Mouse (Mus musculus) liver, embryonic 16.5 days (tissue): ENCODE measurements around the gene Usp43. TPM values are rescaled to one million over a fixed set of nuclear protein-coding genes. Genes with fewer than 3 reads are reported as not detected.

Experiments
- ATAC-seq: fragments of 200-750 bp; cut with Nextera tagmentation; 2 replicates; pipeline ENCODE4 v1.8.0; 2017; ENCODE audit warnings: low read depth, mild to moderate bottlenecking, moderate number of reproducible peaks, moderate library complexity
- H3K27ac ChIP-seq: fragments of 300-500 bp; sonication (generic); 2 replicates; pipeline ENCODE4 v1.5.1; 2014; ENCODE audit warnings: mild to moderate bottlenecking, low read length
- H3K27me3 ChIP-seq: fragments of 300-500 bp; sonication (generic); 2 replicates; pipeline ENCODE4 v1.6.1; 2014; ENCODE audit warnings: low read depth, low read length, mixed read lengths; ENCODE audit not compliant: control insufficient read depth, insufficient read depth
- H3K36me3 ChIP-seq: fragments of 300-500 bp; sonication (generic); 2 replicates; pipeline ENCODE4 v1.6.1; 2014; ENCODE audit warnings: mild to moderate bottlenecking; ENCODE audit not compliant: control insufficient read depth, insufficient read depth
- H3K4me1 ChIP-seq: fragments of 300-500 bp; sonication (generic); 2 replicates; pipeline ENCODE4 v1.6.1; 2014; ENCODE audit warnings: low read depth, low read length, mixed read lengths; ENCODE audit not compliant: control insufficient read depth
- H3K4me2 ChIP-seq: fragments of 300-500 bp; sonication (generic); 2 replicates; pipeline ENCODE4 v1.6.1; 2014; ENCODE audit warnings: low read depth, low read length, mixed read lengths
- H3K4me3 ChIP-seq: fragments of 300-500 bp; sonication (generic); 2 replicates; pipeline ENCODE4 v1.5.1; 2014; ENCODE audit warnings: low read depth, mild to moderate bottlenecking, low read length
- H3K9ac ChIP-seq: fragments of 300-500 bp; sonication (generic); 2 replicates; pipeline ENCODE4 v1.6.1; 2014; ENCODE audit warnings: low read depth, low read length
- H3K9me3 ChIP-seq: fragments of 300-500 bp; sonication (generic); replicated peaks from 2 replicates; pipeline ENCODE4 v1.6.1; 2016; ENCODE audit warnings: low read length; ENCODE audit not compliant: control insufficient read depth
- WGBS: fragments of 180-500 bp; shearing (Covaris S2); extraction: QIAGEN DNeasy Blood & Tissue Kit; methylation state at CpG from one replicate; pipeline ENCODE4 v1.1.7; 2014; ENCODE audit not compliant: insufficient replicate concordance; 5-methylcytosine and 5-hydroxymethylcytosine counted together
- polyA plus RNA-seq: library from polyadenylated mRNA; unstranded; fragments of >200 nt; fragmentation: Nextera tagmentation; extraction: Ambion mirVana; gene quantifications from 2 replicates; pipeline ENCODE4 v1.2.1, GENCODE M21; 2015

The Usp43 gene
- polyA plus RNA-seq = 0.08 TPM in 1 of 2 replicates, not detected in the other

- H3K27me3 ChIP-seq = peaks cover 36% of the 10 kb centered on the region
- peak; percentile 59 for ATAC-seq
- under 1% methylated on average over 60 of the region's 80 CpGs for WGBS
- no peak within 1 kb of the TSS for H3K27ac ChIP-seq
- H3K4me2 ChIP-seq = peak within 1 kb of the TSS; percentile 83
- peak within 1 kb of the TSS; percentile 57 for H3K4me3 ChIP-seq
- H3K4me1 ChIP-seq = no peaks in the 10 kb centered on the region; the same call in 1 of the 2 replicates
- no peak within 1 kb of the TSS for H3K9ac ChIP-seq
- no peaks in the 10 kb centered on the region for H3K9me3 ChIP-seq
- no peaks in the 10 kb centered on the region for H3K36me3 ChIP-seq
These were observed at the start of gene Usp43 for GRCm38 (mm10) chr11:67921827-67922754. Gene Usp43, minus strand, starts transcription at chr11:67922153.

- H3K27me3 ChIP-seq = no peaks in the 10 kb centered on the region
- no peak overlapping the region for H3K9ac ChIP-seq
- H3K4me2 ChIP-seq = 0 out of 2 replicates have a peak overlapping the region, but pooled peaks have one; percentile 87
- H3K4me3 ChIP-seq = no peak overlapping the region
- no peaks in the 10 kb centered on the region for H3K9me3 ChIP-seq
- no peak for ATAC-seq
- no peak overlapping the region for H3K27ac ChIP-seq
- H3K36me3 ChIP-seq = no peaks in the 10 kb centered on the region
- peaks cover 11% of the 10 kb centered on the region; the same call in 1 of the 2 replicates for H3K4me1 ChIP-seq
- 75% methylated on average over 11 of the region's 11 CpGs for WGBS
These were observed 45.9 kb upstream of the Usp43 start for GRCm38 (mm10) chr11:67967831-67968230.

GRCm38 (mm10) chr11:67965905-67966878 is 44.2 kb upstream of the Usp43 start, which contains the start of gene Stx8:
Gene Stx8, plus strand, starts transcription at chr11:67966193.
- Histone ChIP-seq H3K9ac (peak within 1 kb of the TSS; percentile 81), H3K27me3 (no peaks in the 10 kb centered on the region), H3K4me1 (peaks cover 11% of the 10 kb centered on the region; the same call in 1 of the 2 replicates), H3K4me2 (peak within 1 kb of the TSS; percentile 87), H3K9me3 (no peaks in the 10 kb centered on the region), H3K4me3 (peak within 1 kb of the TSS; percentile 89), H3K36me3 (no peaks in the 10 kb centered on the region), H3K27ac (peak within 1 kb of the TSS; percentile 55)
- ATAC-seq = peak; percentile 76
- under 1% methylated on average over 28 of the region's 28 CpGs for WGBS

GRCm38 (mm10) chr11:67965242-67965883 is 43.4 kb upstream of the Usp43 start, which contains the start of gene Cfap52:
Gene Cfap52, minus strand, starts transcription at chr11:67965651.
- WGBS = 7% methylated on average over 15 of the region's 15 CpGs
- ATAC-seq = peak; percentile 58; the same call in 1 of the 2 replicates
- Histone ChIP-seq H3K4me1 (peaks cover 11% of the 10 kb centered on the region; the same call in 1 of the 2 replicates), H3K36me3 (no peaks in the 10 kb centered on the region), H3K27me3 (no peaks in the 10 kb centered on the region), H3K4me3 (peak within 1 kb of the TSS; percentile 89), H3K9ac (peak within 1 kb of the TSS; percentile 81), H3K9me3 (no peaks in the 10 kb centered on the region), H3K4me2 (peak within 1 kb of the TSS; percentile 87), H3K27ac (peak within 1 kb of the TSS; percentile 55)

- WGBS = 61% methylated on average over 6 of the region's 6 CpGs
- H3K27me3 ChIP-seq = no peaks in the 10 kb centered on the region
- no peak overlapping the region for H3K27ac ChIP-seq
- H3K4me2 ChIP-seq = no peak overlapping the region
- H3K36me3 ChIP-seq = no peaks in the 10 kb centered on the region
- H3K9ac ChIP-seq = no peak overlapping the region
- no peaks in the 10 kb centered on the region for H3K9me3 ChIP-seq
- H3K4me1 ChIP-seq = peaks cover 11% of the 10 kb centered on the region; the same call in 1 of the 2 replicates
- H3K4me3 ChIP-seq = no peak overlapping the region
- ATAC-seq = no peak
These were observed 42.2 kb upstream of the Usp43 start for GRCm38 (mm10) chr11:67964110-67964509.

- Histone ChIP-seq H3K4me1 (no peaks in the 10 kb centered on the region), H3K36me3 (no peaks in the 10 kb centered on the region), H3K4me3 (no peak overlapping the region), H3K9ac (no peak overlapping the region), H3K27ac (no peak overlapping the region), H3K9me3 (no peaks in the 10 kb centered on the region), H3K27me3 (no peaks in the 10 kb centered on the region), H3K4me2 (no peak overlapping the region)
- ATAC-seq = no peak
- WGBS = 63% methylated on average over 6 of the region's 6 CpGs
These were observed 32.5 kb upstream of the Usp43 start for GRCm38 (mm10) chr11:67954413-67954812.

GRCm38 (mm10) chr11:67953604-67954003 is 31.7 kb upstream of the Usp43 start:
- H3K27ac ChIP-seq = no peak overlapping the region
- H3K36me3 ChIP-seq = no peaks in the 10 kb centered on the region
- no peak for ATAC-seq
- H3K9ac ChIP-seq = no peak overlapping the region
- H3K27me3 ChIP-seq = no peaks in the 10 kb centered on the region
- no peaks in the 10 kb centered on the region for H3K9me3 ChIP-seq
- H3K4me1 ChIP-seq = no peaks in the 10 kb centered on the region
- H3K4me2 ChIP-seq = no peak overlapping the region
- H3K4me3 ChIP-seq = no peak overlapping the region
- 51% methylated on average over 5 of the region's 5 CpGs for WGBS

GRCm38 (mm10) chr11:67949475-67949874 is 27.5 kb upstream of the Usp43 start:
- Histone ChIP-seq H3K9me3 (no peaks in the 10 kb centered on the region), H3K4me1 (no peaks in the 10 kb centered on the region), H3K36me3 (no peaks in the 10 kb centered on the region), H3K27me3 (no peaks in the 10 kb centered on the region), H3K4me2 (no peak overlapping the region), H3K27ac (no peak overlapping the region), H3K9ac (no peak overlapping the region), H3K4me3 (no peak overlapping the region)
- WGBS = 61% methylated on average over 9 of the region's 9 CpGs
- ATAC-seq = no peak
